Mouse (Mus musculus): ENCODE measurements around the gene Zfp595. TPM values are rescaled to one million over a fixed set of nuclear protein-coding genes. Genes with fewer than 3 reads are reported as not detected.
A peak's percentile ranks its signal among the peaks of the same experiment; 100 is the strongest.
"Not testable (repeated sequence)": the region's sequence is repeated elsewhere in the genome, so short reads cannot be mapped to it uniquely, and the experiment has no call there.

Gene Zfp595
- polyA plus RNA-seq, 1 experiment from 2014 or later, result 1.8 TPM

DNA sequence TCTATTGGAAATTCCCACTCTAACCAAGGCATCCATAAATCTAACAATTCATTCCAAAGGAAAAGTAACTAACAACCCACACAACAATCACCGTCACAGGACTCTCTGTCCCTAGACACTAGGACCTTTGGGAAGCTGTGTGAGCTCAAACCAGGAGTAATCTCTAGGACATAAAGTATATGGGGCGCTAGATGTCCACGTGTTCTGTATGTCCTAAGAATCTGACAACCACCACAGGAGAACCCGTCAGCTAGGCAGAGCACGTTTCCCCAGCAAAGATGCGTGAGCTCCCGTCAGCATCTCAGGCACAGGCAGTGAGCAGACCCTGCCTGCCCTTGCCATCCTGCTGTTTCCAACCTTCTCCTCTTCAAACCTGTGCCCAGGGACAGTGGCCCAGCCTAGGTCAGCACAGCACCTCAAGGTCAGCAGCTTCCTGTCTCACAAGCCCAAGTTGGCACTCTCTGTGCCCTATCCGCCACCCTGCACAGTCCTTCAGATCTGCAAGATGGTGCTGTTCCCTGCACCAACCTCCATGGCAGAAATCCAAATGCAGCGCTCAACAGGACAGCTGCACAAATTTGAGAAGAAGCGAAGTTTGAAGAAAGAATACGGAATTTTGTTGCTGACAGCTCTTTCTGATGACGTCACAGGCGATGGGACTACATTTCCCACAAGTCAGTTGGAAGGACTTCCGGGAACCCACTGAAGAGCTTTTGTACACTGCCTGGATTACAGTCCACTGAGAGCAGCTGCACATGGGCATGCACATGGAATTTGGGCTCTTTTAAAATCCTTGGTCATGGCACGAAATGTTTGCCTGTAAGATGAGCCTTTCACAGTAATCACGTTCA is 26.3 kb downstream of the Zfp595 start, which contains the start of gene Zfp457:
Gene Zfp457, minus strand, starts transcription at position 664 of the 851 bp plus-strand sequence.
- peak within 1 kb of the TSS; percentile 82 for H3K27ac ChIP-seq (ENCODE audit: low read length)
- H3K27me3 ChIP-seq (ENCODE audit: control insufficient read depth, insufficient read depth, low read length), result no peaks in the 10 kb centered on the region
- H3K4me1 ChIP-seq (ENCODE audit: control insufficient read depth, insufficient read depth, low read length), result peaks cover 4% of the 10 kb centered on the region
- no peaks in the 10 kb centered on the region for H3K9me3 ChIP-seq (replicated peaks; ENCODE audit: control insufficient read depth, low read length)
- no peaks in the 10 kb centered on the region for H3K36me3 ChIP-seq (ENCODE audit: control insufficient read depth, insufficient read depth)
- WGBS, result 8% methylated on average over 16 of the region's 16 CpGs
- peak within 1 kb of the TSS; percentile 90 for H3K9ac ChIP-seq (ENCODE audit: low read length)
- peak within 1 kb of the TSS; percentile 92 for H3K4me3 ChIP-seq (ENCODE audit: low read length)
- ATAC-seq (replicated peaks; ENCODE audit: extremely low read depth, insufficient read depth, low FRiP score), result peak; percentile 97
- H3K4me2 ChIP-seq (ENCODE audit: low read depth, low read length), result peak within 1 kb of the TSS; percentile 93

DNA sequence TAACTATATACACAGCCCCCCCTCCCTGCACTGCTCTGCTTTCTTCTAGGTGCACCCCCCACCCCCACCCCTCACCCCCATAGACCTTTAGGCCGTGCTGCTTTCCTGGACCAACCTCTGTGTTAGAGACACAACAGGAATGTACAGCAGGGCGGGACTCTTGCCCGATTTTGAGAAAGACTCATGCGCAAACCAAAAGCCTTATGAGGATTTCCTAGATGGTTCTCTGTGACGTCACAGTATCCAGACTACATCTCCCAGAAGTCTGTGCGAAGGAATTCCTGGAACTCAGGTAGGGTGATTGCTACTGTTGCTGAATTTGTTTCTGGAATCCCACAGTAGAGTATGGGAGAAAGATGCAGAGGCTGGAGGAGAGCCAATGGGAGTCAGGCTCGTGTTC is 54.1 kb downstream of the Zfp595 start, which contains the start of gene Zfp458:
Gene Zfp458, minus strand, starts transcription at position 153 of the 400 bp plus-strand sequence.
- H3K9me3 ChIP-seq (replicated peaks; ENCODE audit: control insufficient read depth, low read length), result no peaks in the 10 kb centered on the region
- no peaks in the 10 kb centered on the region for H3K4me1 ChIP-seq (ENCODE audit: control insufficient read depth, insufficient read depth, low read length)
- 37% methylated on average over 7 of the region's 7 CpGs for WGBS
- no peak for ATAC-seq (replicated peaks; ENCODE audit: extremely low read depth, insufficient read depth, low FRiP score)
- H3K36me3 ChIP-seq (ENCODE audit: control insufficient read depth, insufficient read depth), result no peaks in the 10 kb centered on the region
- no peak within 1 kb of the TSS for H3K9ac ChIP-seq (ENCODE audit: low read length)
- H3K4me3 ChIP-seq (ENCODE audit: low read length), result no peak within 1 kb of the TSS
- no peak within 1 kb of the TSS for H3K27ac ChIP-seq (ENCODE audit: low read length)
- H3K27me3 ChIP-seq (ENCODE audit: control insufficient read depth, insufficient read depth, low read length), result no peaks in the 10 kb centered on the region
- H3K4me2 ChIP-seq (ENCODE audit: low read depth, low read length), result no peak within 1 kb of the TSS

DNA sequence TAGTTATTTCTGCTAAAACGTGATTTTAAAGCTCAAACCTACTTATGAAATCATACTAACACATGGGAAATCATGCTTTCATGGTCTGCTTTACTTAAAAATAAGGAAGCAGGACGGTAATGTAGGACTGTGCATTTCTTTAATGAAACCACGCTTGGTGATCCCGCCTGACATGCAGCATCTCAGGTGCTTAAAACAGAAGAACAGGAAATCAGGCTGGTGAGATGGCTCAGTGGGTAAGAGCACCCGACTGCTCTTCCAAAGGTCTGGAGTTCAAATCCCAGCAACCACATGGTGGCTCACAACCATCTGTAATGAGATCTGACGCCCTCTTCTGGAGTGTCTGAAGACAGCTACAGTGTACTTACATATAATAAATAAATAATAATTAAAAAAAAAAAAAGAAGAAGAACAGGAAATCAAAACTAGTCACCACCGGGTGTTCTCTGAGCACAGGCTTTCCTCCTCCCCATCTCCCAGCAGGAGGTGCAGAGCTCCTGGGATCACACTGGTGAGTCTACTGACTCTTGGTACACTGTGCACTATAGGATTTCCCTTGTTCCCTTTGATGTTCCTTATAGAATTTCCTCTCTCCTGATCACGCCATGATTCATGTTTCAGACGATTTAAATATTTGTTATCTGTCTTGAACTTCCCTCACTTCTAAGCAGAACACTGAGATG is 62.8 kb downstream of the Zfp595 start:
- Histone ChIP-seq H3K9ac (ENCODE audit: low read length) (peak overlapping the region; percentile 80), H3K27ac (ENCODE audit: low read length) (peak overlapping the region; percentile 47; the same call in 1 of the 2 replicates), H3K4me3 (ENCODE audit: low read length) (peak overlapping the region; percentile 76), H3K4me2 (ENCODE audit: low read depth, low read length) (peak overlapping the region; percentile 83)
- not testable (repeated sequence) for H3K36me3 ChIP-seq (ENCODE audit: control insufficient read depth, insufficient read depth); H3K9me3 ChIP-seq (replicated peaks; ENCODE audit: control insufficient read depth, low read length); H3K27me3 ChIP-seq (ENCODE audit: control insufficient read depth, insufficient read depth, low read length); H3K4me1 ChIP-seq (ENCODE audit: control insufficient read depth, insufficient read depth, low read length)
- ATAC-seq (replicated peaks; ENCODE audit: extremely low read depth, insufficient read depth, low FRiP score), result peak; percentile 16; the same call in 1 of the 2 replicates
- WGBS, result 37% methylated on average over 8 of the region's 9 CpGs

DNA sequence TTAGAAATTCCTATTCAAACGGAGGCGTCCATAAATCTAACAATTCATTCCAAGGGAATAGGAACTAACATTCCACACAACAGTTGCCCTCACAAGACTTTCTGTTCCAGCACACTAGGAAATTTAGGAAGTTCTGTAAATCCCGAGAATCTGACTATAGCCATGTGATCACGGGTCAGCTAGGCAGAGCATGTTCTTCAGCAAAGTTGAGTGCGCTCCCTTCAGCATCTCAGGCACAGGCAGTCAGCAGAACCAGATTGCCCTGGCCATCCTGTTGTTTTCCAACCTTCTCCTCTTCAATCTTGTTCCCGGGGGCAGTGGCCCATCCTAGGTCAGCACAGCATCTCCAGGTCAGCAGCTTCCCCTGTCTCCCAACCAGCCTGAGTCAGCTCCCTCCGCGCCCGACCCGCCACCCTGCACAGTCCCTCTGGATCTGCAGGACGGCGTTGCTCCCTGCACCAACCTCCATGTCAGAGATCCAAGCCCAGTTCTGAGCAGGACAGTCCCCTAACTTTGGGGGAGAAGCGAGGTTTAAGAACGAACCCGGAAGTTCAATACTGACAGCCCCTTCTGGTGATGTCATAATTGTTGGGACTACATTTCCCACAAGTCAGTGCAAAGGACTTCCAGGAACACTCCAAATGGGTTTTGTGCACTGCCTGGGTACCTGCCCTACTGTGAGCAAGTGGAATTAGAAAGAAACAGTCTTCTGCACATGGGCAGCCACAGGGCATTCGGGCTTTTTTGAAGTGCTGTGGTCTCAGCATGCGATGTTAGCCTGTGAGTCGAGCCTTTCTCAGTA is 63.6 kb downstream of the Zfp595 start:
- Histone ChIP-seq H3K9me3 (replicated peaks; ENCODE audit: control insufficient read depth, low read length) (0 out of 2 replicates have a peak, but pooled peaks cover 2% of the 10 kb centered on the region), H3K4me2 (ENCODE audit: low read depth, low read length) (peak overlapping the region; percentile 83), H3K4me1 (ENCODE audit: control insufficient read depth, insufficient read depth, low read length) (no peaks in the 10 kb centered on the region), H3K9ac (ENCODE audit: low read length) (peak overlapping the region; percentile 80), H3K27me3 (ENCODE audit: control insufficient read depth, insufficient read depth, low read length) (no peaks in the 10 kb centered on the region), H3K27ac (ENCODE audit: low read length) (peak overlapping the region; percentile 47; the same call in 1 of the 2 replicates), H3K4me3 (ENCODE audit: low read length) (peak overlapping the region; percentile 76), H3K36me3 (ENCODE audit: control insufficient read depth, insufficient read depth) (no peaks in the 10 kb centered on the region; the same call in none of the 2 replicates)
- peak; percentile 99 for ATAC-seq (replicated peaks; ENCODE audit: extremely low read depth, insufficient read depth, low FRiP score)
- 7% methylated on average over 18 of the region's 18 CpGs for WGBS

Other genes with a start within 250 kb of the Zfp595 start
- 3.1 TPM in 2 replicates for gene Zfp708, start 234.6 kb downstream of the Zfp595 start, polyA plus RNA-seq (2015; fragmentation: Nextera tagmentation; extraction: Ambion mirVana)
- 1.6 and 1.8 TPM in 2 replicates for gene Gm28557, start 224.0 kb downstream of the Zfp595 start, polyA plus RNA-seq (2015; fragmentation: Nextera tagmentation; extraction: Ambion mirVana)
- 0.27 and 0.37 TPM in 2 replicates for gene Rslcan18, start 216.3 kb downstream of the Zfp595 start, polyA plus RNA-seq (2015; fragmentation: Nextera tagmentation; extraction: Ambion mirVana)
- gene Zfp759, start 210.9 kb downstream of the Zfp595 start, polyA plus RNA-seq (2015; fragmentation: Nextera tagmentation; extraction: Ambion mirVana), result 1.4 and 2.0 TPM in 2 replicates
- gene Rsl1, start 159.4 kb downstream of the Zfp595 start, polyA plus RNA-seq (2015; fragmentation: Nextera tagmentation; extraction: Ambion mirVana), result 6.0 and 6.1 TPM in 2 replicates
- 0.75 and 1.00 TPM in 2 replicates for gene Zfp455, start 138.1 kb downstream of the Zfp595 start, polyA plus RNA-seq (2015; fragmentation: Nextera tagmentation; extraction: Ambion mirVana)
- 1.2 and 1.3 TPM in 2 replicates for gene Zfp458, start 54.1 kb downstream of the Zfp595 start, polyA plus RNA-seq (2015; fragmentation: Nextera tagmentation; extraction: Ambion mirVana)
- gene Zfp457, start 26.1 kb downstream of the Zfp595 start, polyA plus RNA-seq (2015; fragmentation: Nextera tagmentation; extraction: Ambion mirVana), result 0.94 and 1.3 TPM in 2 replicates
- gene Gm28044, start 28.0 kb upstream of the Zfp595 start, polyA plus RNA-seq (2015; fragmentation: Nextera tagmentation; extraction: Ambion mirVana), result 0.83 TPM in 1 of 2 replicates, not detected in the other
- gene Zfp953, start 28.0 kb upstream of the Zfp595 start, polyA plus RNA-seq (2015; fragmentation: Nextera tagmentation; extraction: Ambion mirVana), result 0.60 and 0.72 TPM in 2 replicates
- 0.71 TPM in 1 of 2 replicates, not detected in the other for gene Gm28041, start 43.2 kb upstream of the Zfp595 start, polyA plus RNA-seq (2015; fragmentation: Nextera tagmentation; extraction: Ambion mirVana)
- 1.0 and 1.7 TPM in 2 replicates for gene Zfp456, start 43.2 kb upstream of the Zfp595 start, polyA plus RNA-seq (2015; fragmentation: Nextera tagmentation; extraction: Ambion mirVana)
- 4.7 and 5.8 TPM in 2 replicates for gene Zfp429, start 67.2 kb upstream of the Zfp595 start, polyA plus RNA-seq (2015; fragmentation: Nextera tagmentation; extraction: Ambion mirVana)
- 0.56 and 0.59 TPM in 2 replicates for gene Zfp459, start 88.8 kb upstream of the Zfp595 start, polyA plus RNA-seq (2015; fragmentation: Nextera tagmentation; extraction: Ambion mirVana)
- 5.5 and 6.0 TPM in 2 replicates for gene Zfp874a, start 119.1 kb upstream of the Zfp595 start, polyA plus RNA-seq (2015; fragmentation: Nextera tagmentation; extraction: Ambion mirVana)
- gene Zfp874b, start 151.7 kb upstream of the Zfp595 start, polyA plus RNA-seq (2015; fragmentation: Nextera tagmentation; extraction: Ambion mirVana), result 2.1 and 2.8 TPM in 2 replicates
- gene Zfp58, start 168.0 kb upstream of the Zfp595 start, polyA plus RNA-seq (2015; fragmentation: Nextera tagmentation; extraction: Ambion mirVana), result 8.9 TPM in 2 replicates
- gene Gm26965, start 193.6 kb upstream of the Zfp595 start, polyA plus RNA-seq (2015; fragmentation: Nextera tagmentation; extraction: Ambion mirVana), result not detected in 2 replicates
- gene Zfp87, start 193.6 kb upstream of the Zfp595 start, polyA plus RNA-seq (2015; fragmentation: Nextera tagmentation; extraction: Ambion mirVana), result 16.8 and 18.2 TPM in 2 replicates
- gene Zfp748, start 221.3 kb upstream of the Zfp595 start, polyA plus RNA-seq (2015; fragmentation: Nextera tagmentation; extraction: Ambion mirVana), result 7.1 and 7.3 TPM in 2 replicates

Measured in heart, embryonic 16.5 days (tissue).